Mouse (Mus musculus): Measurements from ENCODE around the gene Cdk5r2.
"Not testable (repeated sequence)": the region's sequence is repeated elsewhere in the genome, so short reads cannot be mapped to it uniquely, and the experiment has no call there.

DNA sequence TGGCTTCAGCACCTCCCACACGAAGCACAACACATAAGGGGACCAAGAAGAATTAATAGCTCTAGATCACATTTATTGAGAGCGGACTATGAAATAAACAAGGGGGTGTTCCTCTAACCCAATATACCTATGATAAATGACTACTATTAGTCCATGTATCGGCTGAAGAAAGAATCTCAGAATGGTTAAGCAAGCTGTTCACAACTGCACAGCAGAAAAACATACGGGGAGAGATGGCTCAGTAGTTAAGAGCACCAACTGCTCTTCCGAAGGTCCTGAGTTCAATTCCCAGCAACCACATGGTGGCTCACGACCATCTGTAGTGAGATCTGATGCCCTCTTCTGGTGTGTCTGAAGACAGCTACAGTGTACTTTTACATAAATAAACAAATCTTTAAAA, 38.8 kb upstream of the Cdk5r2 start:
- not testable (repeated sequence) for TF ChIP-seq POLR2A (IDR thresholded peaks at IDR 0.05; ENCODE audit: insufficient read depth, low read depth, low read length); CTCF (IDR thresholded peaks at IDR 0.05); EP300 (IDR thresholded peaks at IDR 0.05; ENCODE audit: insufficient read depth, low read depth, low read length)

Data from heart, adult 2 months (tissue).